In the genomic region with DNA sequence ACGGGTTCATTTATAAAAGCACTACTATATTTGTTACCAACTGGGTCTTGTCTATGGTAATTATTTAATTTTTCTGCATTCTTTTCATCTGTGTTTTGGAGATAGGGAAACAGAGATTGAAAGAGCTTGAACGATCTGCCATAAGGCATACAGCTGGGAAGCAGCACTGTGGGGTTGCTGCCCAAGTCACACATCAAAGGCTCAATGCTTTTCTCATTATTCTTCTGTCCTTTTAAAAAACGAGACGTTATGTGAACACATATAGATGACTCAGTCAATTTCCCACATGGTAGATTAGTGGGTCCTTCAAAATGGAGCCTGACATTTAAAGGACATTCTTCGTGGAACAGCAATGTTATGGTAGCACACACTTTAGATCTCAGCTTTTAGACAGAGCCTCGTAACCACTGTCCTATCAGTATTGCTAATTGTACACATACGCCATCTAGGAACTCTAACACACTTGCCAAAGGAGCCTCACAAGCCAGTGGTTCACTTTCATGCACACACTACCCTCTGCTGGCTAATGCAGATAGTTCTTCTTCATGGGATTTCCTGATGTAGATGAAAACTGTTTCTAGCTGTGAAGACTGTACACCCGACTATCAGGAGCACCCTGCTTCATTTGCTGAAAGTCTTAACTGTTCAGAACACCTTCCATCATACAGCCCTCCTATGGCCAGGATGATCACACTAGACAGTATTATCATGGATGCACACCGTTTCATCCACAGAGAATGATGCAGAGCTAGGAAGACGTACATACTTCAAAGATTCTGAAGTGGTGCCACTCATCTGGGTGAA, we compare ENCODE assay signal across 8 mouse cellular contexts.
A peak's percentile ranks its signal among the peaks of the same experiment; 100 is the strongest.
DNase-seq lines count a peak whose midpoint lies in the region; ATAC-seq and TF ChIP-seq lines count a peak whose summit lies in the region.

No protein-coding gene starts in this region.

- H3K36me3 ChIP-seq in heart, embryonic 14.5 days (ENCODE audit: control insufficient read depth, insufficient read depth, low read length), result peaks cover 33% of the 10 kb centered on the region
- H3K36me3 ChIP-seq in hindbrain, embryonic 15.5 days, result peaks cover 12% of the 10 kb centered on the region; the same call in 1 of the 2 replicates
- H3K36me3 ChIP-seq in lung, postnatal 0 days (ENCODE audit: insufficient read depth, low read length), result no peaks in the 10 kb centered on the region
- H3K36me3 ChIP-seq in stomach, postnatal 0 days (ENCODE audit: control insufficient read depth, insufficient read depth, low read length), result no peaks in the 10 kb centered on the region

- no peak overlapping the region for H3K9ac ChIP-seq in heart, embryonic 14.5 days (ENCODE audit: low read length)
- no peak overlapping the region for H3K9ac ChIP-seq in hindbrain, embryonic 15.5 days
- H3K9ac ChIP-seq in lung, postnatal 0 days (replicated peaks; ENCODE audit: low read depth), result no peak overlapping the region
- no peak overlapping the region for H3K9ac ChIP-seq in stomach, postnatal 0 days (ENCODE audit: low read length)

- H3K4me2 ChIP-seq in heart, embryonic 14.5 days (ENCODE audit: low read length), result no peak overlapping the region
- no peak overlapping the region for H3K4me2 ChIP-seq in hindbrain, embryonic 15.5 days
- H3K4me2 ChIP-seq in lung, postnatal 0 days (replicated peaks; ENCODE audit: low read depth, low read length), result no peak overlapping the region
- no peak overlapping the region for H3K4me2 ChIP-seq in stomach, postnatal 0 days (replicated peaks; ENCODE audit: low read depth)

- no peaks in the 10 kb centered on the region for H3K27me3 ChIP-seq in heart, embryonic 14.5 days (ENCODE audit: control insufficient read depth, insufficient read depth, low read length)
- no peaks in the 10 kb centered on the region for H3K27me3 ChIP-seq in hindbrain, embryonic 15.5 days
- H3K27me3 ChIP-seq in lung, postnatal 0 days (replicated peaks; ENCODE audit: insufficient read depth, low read length), result no peaks in the 10 kb centered on the region
- H3K27me3 ChIP-seq in stomach, postnatal 0 days (ENCODE audit: control insufficient read depth, insufficient read depth, low read length), result no peaks in the 10 kb centered on the region

- WGBS in heart, embryonic 14.5 days, result 68% methylated on average over 10 of the region's 10 CpGs
- 71% methylated on average over 10 of the region's 10 CpGs for WGBS in hindbrain, embryonic 15.5 days
- WGBS in lung, postnatal 0 days, result 58% methylated on average over 10 of the region's 10 CpGs
- WGBS in stomach, postnatal 0 days, result 60% methylated on average over 10 of the region's 10 CpGs

- peak; percentile 39; the same call in 1 of the 2 replicates for ATAC-seq in heart, embryonic 14.5 days (ENCODE audit: insufficient number of reproducible peaks, insufficient read depth, low FRiP score, low read depth)
- ATAC-seq in hindbrain, embryonic 15.5 days (ENCODE audit: low FRiP score, low read depth), result peak; percentile 85
- peak; percentile 66 for ATAC-seq in lung, postnatal 0 days
- 0 out of 2 replicates have a peak, but pooled peaks have one; percentile 40 for ATAC-seq in stomach, postnatal 0 days (ENCODE audit: low FRiP score, low TSS enrichment)

- DNase-seq in heart, adult 8-10 months (ENCODE audit: low spot score), result no peak
- DNase-seq in A20 (ENCODE audit: low read depth, low spot score), result peak; percentile 22
- DNase-seq in adrenal gland, postnatal 14 days, result peak; percentile 44
- DNase-seq in lung, postnatal 0 days (ENCODE audit: low spot score), result peak; percentile 70
- no peak for DNase-seq in stomach, postnatal 0 days (ENCODE audit: low spot score)
- DNase-seq in ovary, postnatal 10 days (ENCODE audit: low spot score), result no peak

- TF ChIP-seq EP300 in lung, postnatal 0 days (IDR thresholded peaks at IDR 0.05), result no peak
- TF ChIP-seq EP300 in stomach, postnatal 0 days (optimal IDR thresholded peaks at IDR 0.05), result no peak

- H3K4me1 ChIP-seq in heart, embryonic 14.5 days (ENCODE audit: control insufficient read depth in 2 of 2, insufficient read depth in 2 of 2, low read length in 2 of 2), result no peaks in the 10 kb centered on the region
- H3K4me1 ChIP-seq in hindbrain, embryonic 15.5 days (replicated peaks), result no peaks in the 10 kb centered on the region
- H3K4me1 ChIP-seq in lung, postnatal 0 days (ENCODE audit: insufficient read depth, low read depth, low read length), result no peaks in the 10 kb centered on the region
- no peaks in the 10 kb centered on the region for H3K4me1 ChIP-seq in stomach, postnatal 0 days (replicated peaks; ENCODE audit: control insufficient read depth, insufficient read depth)

- no peak overlapping the region for H3K4me3 ChIP-seq in heart, embryonic 14.5 days (ENCODE audit: control insufficient read depth in 1 of 2, insufficient read depth in 1 of 2, low read depth in 1 of 2, low read length in 2 of 2)
- no peak overlapping the region for H3K4me3 ChIP-seq in hindbrain, embryonic 15.5 days
- H3K4me3 ChIP-seq in lung, postnatal 0 days (ENCODE audit: low read depth, low read length), result no peak overlapping the region
- no peak overlapping the region for H3K4me3 ChIP-seq in stomach, postnatal 0 days (ENCODE audit: low read depth, low read length)

- no peaks in the 10 kb centered on the region for H3K9me3 ChIP-seq in heart, embryonic 14.5 days (ENCODE audit: control insufficient read depth, low read length)
- no peaks in the 10 kb centered on the region for H3K9me3 ChIP-seq in hindbrain, embryonic 15.5 days
- no peaks in the 10 kb centered on the region for H3K9me3 ChIP-seq in lung, postnatal 0 days (ENCODE audit: low read length)
- no peaks in the 10 kb centered on the region for H3K9me3 ChIP-seq in stomach, postnatal 0 days (ENCODE audit: control insufficient read depth, low read length)

- peak; percentile 73 for TF ChIP-seq CTCF in lung, postnatal 0 days (IDR thresholded peaks at IDR 0.05)
- TF ChIP-seq CTCF in stomach, postnatal 0 days (IDR thresholded peaks at IDR 0.05; ENCODE audit: low read depth), result peak; percentile 78

- no peak overlapping the region for H3K27ac ChIP-seq in heart, embryonic 14.5 days (replicated peaks in 1 of 2; ENCODE audit: control insufficient read depth in 1 of 2, insufficient read depth in 1 of 2, low read depth in 2 of 2, low read length in 2 of 2)
- no peak overlapping the region for H3K27ac ChIP-seq in hindbrain, embryonic 15.5 days (replicated peaks)
- no peak overlapping the region for H3K27ac ChIP-seq in lung, postnatal 0 days (ENCODE audit: low read length)
- no peak overlapping the region for H3K27ac ChIP-seq in stomach, postnatal 0 days (replicated peaks)

Comparison
In these comparisons a context has a peak if more than half of its experiments do, and no peak if none do; other contexts are left out.
1. DNase-seq: peak in A20 (single experiment), adrenal gland, postnatal 14 days (single experiment) and lung, postnatal 0 days (single experiment); none in heart, adult 8-10 months (single experiment), stomach, postnatal 0 days (single experiment) and ovary, postnatal 10 days (single experiment).
2. Peak in every context shown above with its lines, with median percentiles within 50 percentile points of each other: ATAC-seq.